In the genomic region with DNA sequence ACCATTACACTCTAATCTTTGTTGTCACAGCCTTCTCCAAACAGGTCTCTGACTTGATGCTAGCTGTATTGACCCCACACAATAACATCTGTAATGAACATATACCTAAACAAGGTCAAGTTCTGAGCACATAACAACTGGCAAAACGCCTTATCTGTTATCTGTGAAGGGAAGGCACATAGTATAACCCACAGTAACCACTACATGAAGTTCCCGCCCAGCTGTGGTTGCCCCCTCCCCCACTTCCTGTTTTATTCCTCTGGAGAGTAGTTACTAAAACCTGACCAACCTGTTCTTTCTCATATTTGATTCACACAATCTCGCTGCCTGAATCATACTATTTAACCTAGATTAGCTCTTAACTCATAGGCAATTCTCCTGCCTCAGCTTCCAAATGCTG, we compare ENCODE assay signal across 13 mouse cellular contexts.
DNase-seq lines count a peak whose midpoint lies in the region; ATAC-seq and TF ChIP-seq lines count a peak whose summit lies in the region.
"Had no signal": no experiment of that assay in that cellular context is flagged by ENCODE, and none has a peak within 500 bp of the region (broad histone marks: within the 10 kb centered on the region; RNA-seq: fewer than 3 reads in every experiment).

No protein-coding gene starts in this region.

- peak; percentile 61; the same call in 1 of the 2 replicates for ATAC-seq in liver, embryonic 14.5 days (ENCODE audit: insufficient read depth)
- ATAC-seq in stomach, postnatal 0 days (ENCODE audit: low FRiP score, low TSS enrichment): peak; percentile 59; the same call in 1 of the 2 replicates
- no peak for ATAC-seq in frontal cortex, adult (ENCODE audit: low TSS enrichment)
- ATAC-seq: midbrain, embryonic 15.5 days had no signal

- no peak overlapping the region for H3K9ac ChIP-seq in liver, embryonic 14.5 days (replicated peaks)
- H3K9ac ChIP-seq in stomach, postnatal 0 days (ENCODE audit: low read length): no peak overlapping the region
- H3K9ac ChIP-seq: heart, embryonic 13.5 days; midbrain, embryonic 15.5 days; neural tube, embryonic 15.5 days had no signal

- H3K4me3 ChIP-seq in liver, embryonic 14.5 days (ENCODE audit: insufficient read depth in 1 of 2, low read depth in 2 of 2, low read length in 2 of 2): no peak overlapping the region
- no peak overlapping the region for H3K4me3 ChIP-seq in stomach, postnatal 0 days (ENCODE audit: low read depth, low read length)
- H3K4me3 ChIP-seq: heart, embryonic 13.5 days; midbrain, embryonic 15.5 days; neural tube, embryonic 15.5 days had no signal

- WGBS in liver, embryonic 14.5 days (ENCODE audit: insufficient replicate concordance): 10% methylated on average over 3 of the region's 3 CpGs
- WGBS in stomach, postnatal 0 days: 64% methylated on average over 3 of the region's 3 CpGs

- peak; percentile 1 to 12 for DNase-seq in B cell, adult 2 months
- DNase-seq in MEL-GATA-1-ER (ENCODE audit: extremely low read depth, low read depth): peak; percentile 83
- DNase-seq in liver, embryonic 14.5 days (ENCODE audit: low read depth in 3 of 3, low spot score in 3 of 3): no peak
- peak; percentile 47 for DNase-seq in stomach, postnatal 0 days (ENCODE audit: low spot score)
- no peak for DNase-seq in urinary bladder, postnatal 25 days (ENCODE audit: low spot score)
- no peak for DNase-seq in left cerebral cortex, postnatal 36 days (ENCODE audit: low spot score in 2 of 2)
- DNase-seq in right cerebral cortex, postnatal 36 days (ENCODE audit: low spot score in 2 of 2): no peak
- DNase-seq: kidney, postnatal 4 days; lung, adult 18-20 months had no signal

- intact Hi-C loops in left cerebral cortex, postnatal 36 days (cut with DNase I): no loop called here

- peak; percentile 35 for TF ChIP-seq EP300 in liver, embryonic 14.5 days (IDR thresholded peaks at IDR 0.05; ENCODE audit: low read depth)
- no peak for TF ChIP-seq EP300 in stomach, postnatal 0 days (optimal IDR thresholded peaks at IDR 0.05)

- H3K27ac ChIP-seq in liver, embryonic 14.5 days: no peak overlapping the region
- no peak overlapping the region for H3K27ac ChIP-seq in stomach, postnatal 0 days (replicated peaks)
- H3K27ac ChIP-seq: heart, embryonic 13.5 days; midbrain, embryonic 15.5 days; neural tube, embryonic 15.5 days had no signal

- H3K36me3 ChIP-seq in liver, embryonic 14.5 days (replicated peaks; ENCODE audit: control insufficient read depth, insufficient read depth, low read depth): no peaks in the 10 kb centered on the region
- H3K36me3 ChIP-seq in stomach, postnatal 0 days (ENCODE audit: control insufficient read depth, insufficient read depth, low read length): no peaks in the 10 kb centered on the region
- H3K36me3 ChIP-seq: heart, embryonic 13.5 days; midbrain, embryonic 15.5 days; neural tube, embryonic 15.5 days had no signal

- H3K4me2 ChIP-seq in liver, embryonic 14.5 days (ENCODE audit: low read depth): no peak overlapping the region
- no peak overlapping the region for H3K4me2 ChIP-seq in stomach, postnatal 0 days (replicated peaks; ENCODE audit: low read depth)
- H3K4me2 ChIP-seq: heart, embryonic 13.5 days; midbrain, embryonic 15.5 days; neural tube, embryonic 15.5 days had no signal

- H3K4me1 ChIP-seq in liver, embryonic 14.5 days (replicated peaks; ENCODE audit: control insufficient read depth in 2 of 2, insufficient read depth in 2 of 2, low read length in 1 of 2): peaks cover 0 to 2% of the 10 kb centered on the region in 2 experiments; a peak in 1 of 4 replicates
- no peaks in the 10 kb centered on the region for H3K4me1 ChIP-seq in stomach, postnatal 0 days (replicated peaks; ENCODE audit: control insufficient read depth, insufficient read depth)
- H3K4me1 ChIP-seq: heart, embryonic 13.5 days; midbrain, embryonic 15.5 days; neural tube, embryonic 15.5 days had no signal

- no peak for TF ChIP-seq CTCF in liver, embryonic 14.5 days (IDR thresholded peaks at IDR 0.05; ENCODE audit: low read depth)
- TF ChIP-seq CTCF in stomach, postnatal 0 days (IDR thresholded peaks at IDR 0.05; ENCODE audit: low read depth): no peak

- H3K27me3 ChIP-seq in liver, embryonic 14.5 days (ENCODE audit: control insufficient read depth, insufficient read depth, low read length): no peaks in the 10 kb centered on the region
- no peaks in the 10 kb centered on the region for H3K27me3 ChIP-seq in stomach, postnatal 0 days (ENCODE audit: control insufficient read depth, insufficient read depth, low read length)
- H3K27me3 ChIP-seq: heart, embryonic 13.5 days; midbrain, embryonic 15.5 days; neural tube, embryonic 15.5 days had no signal

- H3K9me3 ChIP-seq in liver, embryonic 14.5 days (ENCODE audit: control insufficient read depth, low read length): no peaks in the 10 kb centered on the region
- H3K9me3 ChIP-seq in stomach, postnatal 0 days (ENCODE audit: control insufficient read depth, low read length): no peaks in the 10 kb centered on the region
- H3K9me3 ChIP-seq: heart, embryonic 13.5 days; midbrain, embryonic 15.5 days; neural tube, embryonic 15.5 days had no signal

Comparison
In these comparisons a context has a peak if more than half of its experiments do, and no peak if none do; other contexts are left out.
1. DNase-seq: peak in B cell, adult 2 months (2 of 2), MEL-GATA-1-ER (single experiment) and stomach, postnatal 0 days (single experiment); none in liver, embryonic 14.5 days (0 of 3), urinary bladder, postnatal 25 days (single experiment), left cerebral cortex, postnatal 36 days (0 of 2) and right cerebral cortex, postnatal 36 days (0 of 2).